Mouse (Mus musculus) myocyte (in vitro differentiated cells): ENCODE data around the gene Kmt2d. TPM values are rescaled to one million over a fixed set of nuclear protein-coding genes. Genes with fewer than 3 reads are reported as not detected.
A peak's percentile ranks its signal among the peaks of the same experiment; 100 is the strongest.

ENCODE experiments used
- H3K27me3 ChIP-seq: one replicate; pipeline ENCODE4 v1.6.1; 2011; ENCODE audit not compliant: control insufficient read depth, insufficient read depth, insufficient read length
- H3K36me3 ChIP-seq: one replicate; pipeline ENCODE4 v1.6.1; 2011; ENCODE audit not compliant: control insufficient read depth, insufficient read depth
- H3K4me2 ChIP-seq: one replicate; pipeline ENCODE4 v1.6.1; 2011; ENCODE audit warnings: low read depth, control low read depth
- H3K4me3 ChIP-seq: one replicate; pipeline ENCODE4 v1.5.1; 2011; ENCODE audit warnings: mild to moderate bottlenecking, control low read depth, moderate library complexity
- H3K79me2 ChIP-seq: one replicate; pipeline ENCODE4 v1.6.1; 2011; ENCODE audit not compliant: control insufficient read depth, insufficient read depth
- H3ac ChIP-seq: one replicate; pipeline ENCODE4 v1.6.1; 2011; ENCODE audit not compliant: control insufficient read depth, insufficient read length
- CEBPB ChIP-seq: IDR thresholded peaks from 2 replicates; pipeline ENCODE4 v1.6.1; 2011; ENCODE audit warnings: mild to moderate bottlenecking, moderate library complexity; ENCODE audit not compliant: poor library complexity, insufficient read depth, severe bottlenecking
- E2F4 ChIP-seq: IDR thresholded peaks from one replicate; pipeline ENCODE4 v1.6.1; 2011; ENCODE audit warnings: mild to moderate bottlenecking, control low read depth, moderate library complexity; ENCODE audit not compliant: insufficient read depth
- MAX ChIP-seq: IDR thresholded peaks from one replicate; pipeline ENCODE4 v1.6.1; 2011; ENCODE audit warnings: low read depth, mild to moderate bottlenecking, control low read depth
- MYOD1 ChIP-seq, 3 experiments: IDR thresholded peaks; one replicate each; pipeline ENCODE4 v1.6.1; 2011; ENCODE audit warnings: control low read depth in 2 of 3, low read depth in 2 of 3, mild to moderate bottlenecking in 2 of 3, moderate library complexity in 1 of 3; ENCODE audit not compliant: insufficient read length in 2 of 3, control insufficient read depth in 1 of 3
- MYOG ChIP-seq, 3 experiments: IDR thresholded peaks; one replicate each; pipeline ENCODE4 v1.6.1; 2011; ENCODE audit warnings: control low read depth in 2 of 3, low read depth in 2 of 3, mild to moderate bottlenecking in 2 of 3; ENCODE audit not compliant: insufficient read length in 2 of 3, control insufficient read depth in 1 of 3, insufficient read depth in 1 of 3
- POLR2A ChIP-seq: IDR thresholded peaks from one replicate; pipeline ENCODE4 v1.6.1; 2011; ENCODE audit warnings: low read depth, mild to moderate bottlenecking, control low read depth, moderate library complexity; ENCODE audit not compliant: insufficient read length
- POLR2AphosphoS2 ChIP-seq: IDR thresholded peaks from one replicate; pipeline ENCODE4 v1.6.1; 2011; ENCODE audit warnings: low read depth, control low read depth; ENCODE audit not compliant: insufficient read length
- REST ChIP-seq: IDR thresholded peaks from one replicate; pipeline ENCODE4 v1.6.1; 2011; ENCODE audit warnings: mild to moderate bottlenecking, control low read depth, moderate library complexity; ENCODE audit not compliant: insufficient read depth, insufficient read length
- SRF ChIP-seq: IDR thresholded peaks from one replicate; pipeline ENCODE4 v1.6.1; 2011; ENCODE audit warnings: low read depth; ENCODE audit not compliant: control insufficient read depth, insufficient read length
- TCF12 ChIP-seq: IDR thresholded peaks from one replicate; pipeline ENCODE4 v1.6.1; 2011; ENCODE audit warnings: mild to moderate bottlenecking, control low read depth; ENCODE audit not compliant: poor library complexity, insufficient read depth, severe bottlenecking
- TCF3 ChIP-seq: IDR thresholded peaks from one replicate; pipeline ENCODE4 v1.6.1; 2011; ENCODE audit warnings: low read depth, control low read depth; ENCODE audit not compliant: insufficient read length
- USF1 ChIP-seq: IDR thresholded peaks from one replicate; pipeline ENCODE4 v1.6.1; 2011; ENCODE audit warnings: low read depth, mild to moderate bottlenecking, control low read depth, moderate library complexity
- polyA plus RNA-seq: library from polyadenylated mRNA; unstranded; fragments of >200 nt; fragmentation: generic; extraction: Trizol; gene quantifications from one replicate; pipeline ENCODE4 v1.2.1, GENCODE M21; 2012; ENCODE audit warnings: missing spikeins

Kmt2d gene
- polyA plus RNA-seq, 1 experiment, result 27.1 TPM

GRCm38 (mm10) chr15:98897928-98898800 is 27.2 kb upstream of the Kmt2d start, which contains the start of gene Dhh:
Gene Dhh (minus strand): TSS chr15:98898540.
- Histone ChIP-seq H3K36me3 (no peaks in the 10 kb centered on the region), H3K4me2 (peak within 1 kb of the TSS; percentile 50), H3K27me3 (peaks cover 40% of the 10 kb centered on the region), H3K79me2 (no peaks in the 10 kb centered on the region), H3K4me3 (no peak within 1 kb of the TSS), H3ac (no peak within 1 kb of the TSS)
- TF ChIP-seq USF1, result no peak

GRCm38 (mm10) chr15:98897495-98897894 is 26.5 kb upstream of the Kmt2d start:
- Histone ChIP-seq H3K27me3 (peaks cover 40% of the 10 kb centered on the region), H3K4me2 (peak overlapping the region; percentile 50), H3ac (no peak overlapping the region), H3K4me3 (no peak overlapping the region), H3K36me3 (no peaks in the 10 kb centered on the region), H3K79me2 (no peaks in the 10 kb centered on the region)
- TF ChIP-seq E2F4 (no peak), MYOD1 (IDR thresholded peaks at IDR 0.05; ENCODE audit: control insufficient read depth in 1 of 3, insufficient read length in 2 of 3, low read depth in 2 of 3) (no peak)

- peaks cover 40% of the 10 kb centered on the region for H3K27me3 ChIP-seq
- no peaks in the 10 kb centered on the region for H3K36me3 ChIP-seq
- no peaks in the 10 kb centered on the region for H3K79me2 ChIP-seq
- H3K4me2 ChIP-seq, result no peak overlapping the region
- TF ChIP-seq CEBPB (no peak), E2F4 (no peak), POLR2A (no peak), TCF12 (no peak)
- no peak overlapping the region for H3ac ChIP-seq
- no peak overlapping the region for H3K4me3 ChIP-seq
Measured at GRCm38 (mm10) chr15:98895635-98896589, 24.9 kb upstream of the Kmt2d start.

GRCm38 (mm10) chr15:98894746-98895634 is 24.0 kb upstream of the Kmt2d start:
- Histone ChIP-seq H3K79me2 (no peaks in the 10 kb centered on the region), H3K4me3 (no peak overlapping the region), H3K36me3 (no peaks in the 10 kb centered on the region), H3ac (no peak overlapping the region), H3K27me3 (peaks cover 40% of the 10 kb centered on the region), H3K4me2 (no peak overlapping the region)
- no peak for TF ChIP-seq MYOG (IDR thresholded peaks at IDR 0.05; ENCODE audit: control insufficient read depth in 1 of 3, insufficient read depth in 1 of 3, insufficient read length in 2 of 3, low read depth in 2 of 3)
- TF ChIP-seq E2F4, result no peak
- no peak for TF ChIP-seq POLR2A
- TF ChIP-seq USF1, result no peak
- no peak for TF ChIP-seq MYOD1 (IDR thresholded peaks at IDR 0.05; ENCODE audit: control insufficient read depth in 1 of 3, insufficient read length in 2 of 3, low read depth in 2 of 3)
- TF ChIP-seq SRF, result no peak
- no peak for TF ChIP-seq TCF12
- no peak for TF ChIP-seq REST

GRCm38 (mm10) chr15:98893940-98894745 is 23.1 kb upstream of the Kmt2d start, which contains the start of gene Rhebl1:
Gene Rhebl1 (minus strand): TSS chr15:98894540.
- peak within 1 kb of the TSS; percentile 58 for H3K4me2 ChIP-seq
- no peaks in the 10 kb centered on the region for H3K79me2 ChIP-seq
- H3K36me3 ChIP-seq, result no peaks in the 10 kb centered on the region
- no peak within 1 kb of the TSS for H3K4me3 ChIP-seq
- H3ac ChIP-seq, result no peak within 1 kb of the TSS
- no peak for TF ChIP-seq CEBPB
- TF ChIP-seq REST, result no peak
- TF ChIP-seq MYOD1 (IDR thresholded peaks at IDR 0.05; ENCODE audit: control insufficient read depth in 1 of 3, insufficient read length in 2 of 3, low read depth in 2 of 3), result peak in 1 of 3 experiments; percentile 11
- TF ChIP-seq SRF, result no peak
- no peak for TF ChIP-seq TCF12
- peak in 1 of 3 experiments; percentile 39 for TF ChIP-seq MYOG (IDR thresholded peaks at IDR 0.05; ENCODE audit: control insufficient read depth in 1 of 3, insufficient read depth in 1 of 3, insufficient read length in 2 of 3, low read depth in 2 of 3)
- TF ChIP-seq E2F4, result no peak
- TF ChIP-seq TCF3, result no peak
- TF ChIP-seq POLR2AphosphoS2, result no peak
- no peak for TF ChIP-seq POLR2A
- TF ChIP-seq USF1, result no peak
- no peak for TF ChIP-seq MAX
- peaks cover 40% of the 10 kb centered on the region for H3K27me3 ChIP-seq
